Mouse (Mus musculus): ENCODE data around the gene Maz. TPM values are rescaled to one million over a fixed set of nuclear protein-coding genes. Genes with fewer than 3 reads are reported as not detected.

The Maz gene
- polyA plus RNA-seq, 1 experiment: 248 TPM

DNA sequence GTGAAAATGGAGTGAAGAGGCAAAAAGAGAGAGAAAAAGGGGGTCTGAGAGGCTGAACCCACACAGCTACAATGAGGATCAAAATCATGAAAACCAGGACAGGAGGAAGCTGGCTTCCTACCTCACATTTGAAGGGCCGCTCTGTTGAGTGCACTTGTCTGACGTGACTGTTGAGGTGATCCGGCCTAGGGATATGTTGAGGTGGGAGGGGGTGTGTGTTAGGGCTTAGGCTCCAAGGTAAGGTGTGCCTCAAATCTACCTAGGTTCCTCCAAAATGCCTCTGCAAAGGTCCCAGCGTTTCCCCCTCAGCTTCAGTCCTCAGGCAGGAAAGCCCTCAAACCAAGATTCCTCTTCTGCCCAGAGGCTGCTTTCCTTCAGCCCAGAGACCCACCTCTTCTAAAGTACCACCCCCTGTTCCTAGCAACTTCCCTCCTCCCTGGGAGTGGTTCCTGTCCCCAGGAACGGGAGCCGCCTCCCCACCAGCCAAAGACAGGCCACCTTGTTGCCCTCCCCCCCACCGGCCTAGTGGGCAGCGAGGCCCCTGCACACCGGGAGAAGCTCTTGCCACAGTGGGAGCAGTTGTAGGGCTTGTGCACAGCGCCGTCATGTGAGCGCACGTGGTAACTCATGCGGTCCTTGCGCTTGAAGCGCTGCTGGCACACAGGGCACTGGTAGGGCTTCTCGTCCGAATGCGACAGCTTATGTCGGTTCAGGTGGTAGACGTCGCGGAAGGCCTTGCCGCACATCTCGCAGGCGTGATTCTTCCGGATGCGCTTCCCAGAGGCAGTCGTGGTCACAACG, 1.9 kb downstream of the Maz start:
- no peaks in the 10 kb centered on the region for H3K27me3 ChIP-seq (ENCODE audit: control insufficient read depth, insufficient read depth, low read length)
- peak overlapping the region; percentile 42 for H3K27ac ChIP-seq (ENCODE audit: insufficient read depth, low read depth, low read length)
- H3K4me3 ChIP-seq (ENCODE audit: low read depth, low read length): peak overlapping the region; percentile 74
- H3K4me1 ChIP-seq (ENCODE audit: control insufficient read depth, insufficient read depth, insufficient read length, low read length): peaks cover 13% of the 10 kb centered on the region
- 2% methylated on average over 30 of the region's 30 CpGs for WGBS
- TF ChIP-seq POLR2A (IDR thresholded peaks at IDR 0.05; ENCODE audit: low read depth, low read length) (peak; percentile 20; the same call in 1 of the 2 replicates), CTCF (IDR thresholded peaks at IDR 0.05; ENCODE audit: extremely low read depth, insufficient read length, insufficient replicate concordance, low read depth, low read length) (peak; percentile 44; the same call in 1 of the 2 replicates)
- H3K36me3 ChIP-seq (ENCODE audit: control insufficient read depth, insufficient read depth, low read length): peaks cover 22% of the 10 kb centered on the region

DNA sequence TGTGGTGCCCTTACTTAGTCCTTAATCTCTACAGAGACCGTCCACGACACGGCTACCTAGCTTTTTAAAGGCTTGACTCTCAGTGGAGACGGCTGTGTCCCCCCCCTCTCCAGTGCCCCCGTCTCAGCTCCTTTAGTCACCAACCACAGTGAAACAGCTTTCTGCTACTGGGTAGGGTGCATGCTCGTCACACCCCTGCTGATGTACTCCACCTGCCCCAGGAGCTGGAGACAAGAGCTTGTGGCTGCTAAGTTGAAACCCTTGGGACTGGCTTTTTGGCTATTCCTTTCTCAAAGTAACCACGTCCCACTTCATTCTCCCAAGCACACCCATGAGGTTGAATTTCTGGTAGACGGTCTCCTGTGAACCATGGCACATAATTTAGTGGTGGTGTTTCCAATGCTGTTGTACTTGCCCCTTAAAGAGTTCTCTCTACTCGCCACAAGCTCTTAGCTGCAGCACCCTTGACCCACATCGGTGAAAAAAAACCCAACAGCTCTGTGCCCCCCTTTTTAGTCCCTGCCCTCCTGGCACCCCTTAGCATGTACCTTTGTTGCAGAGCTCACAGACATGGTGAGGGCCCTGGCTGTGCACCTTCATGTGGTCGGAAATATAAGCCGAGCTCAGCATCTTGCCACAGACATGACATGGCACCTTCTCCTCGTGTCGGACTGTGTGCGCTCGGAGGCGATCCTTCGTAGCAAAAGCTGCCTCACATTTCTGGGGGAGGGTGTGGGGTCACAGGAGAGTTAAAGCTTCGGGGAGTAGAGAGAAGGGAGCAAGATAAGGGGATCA, 2.7 kb downstream of the Maz start:
- Histone ChIP-seq H3K4me3 (ENCODE audit: low read depth, low read length) (peak overlapping the region; percentile 74), H3K36me3 (ENCODE audit: control insufficient read depth, insufficient read depth, low read length) (peaks cover 22% of the 10 kb centered on the region), H3K27ac (ENCODE audit: insufficient read depth, low read depth, low read length) (no peak overlapping the region), H3K4me1 (ENCODE audit: control insufficient read depth, insufficient read depth, insufficient read length, low read length) (peaks cover 13% of the 10 kb centered on the region), H3K27me3 (ENCODE audit: control insufficient read depth, insufficient read depth, low read length) (no peaks in the 10 kb centered on the region)
- 40% methylated on average over 19 of the region's 19 CpGs for WGBS
- TF ChIP-seq POLR2A (IDR thresholded peaks at IDR 0.05; ENCODE audit: low read depth, low read length): no peak
- no peak for TF ChIP-seq CTCF (IDR thresholded peaks at IDR 0.05; ENCODE audit: extremely low read depth, insufficient read length, insufficient replicate concordance, low read depth, low read length)

DNA sequence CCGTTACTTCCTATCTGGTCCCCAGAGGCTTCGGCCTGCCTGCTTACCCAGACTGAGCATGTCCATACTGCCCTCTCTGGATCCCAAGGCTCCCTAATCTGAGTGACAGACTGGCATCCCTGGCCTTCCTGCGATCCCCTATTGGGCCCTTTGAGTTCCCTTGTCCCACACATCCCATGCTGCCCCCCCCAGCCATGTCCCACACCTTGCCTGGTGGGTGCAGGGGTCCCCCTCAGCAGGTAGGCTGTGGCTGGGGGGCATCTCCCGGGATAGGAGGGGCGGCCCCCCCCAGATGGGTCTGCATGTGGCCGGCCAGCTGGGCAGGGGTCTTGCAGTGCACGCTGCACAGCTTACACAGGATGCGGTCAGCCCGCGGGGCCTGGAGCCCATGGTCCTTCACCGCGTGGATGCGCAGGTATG, 3.6 kb downstream of the Maz start:
- TF ChIP-seq CTCF (IDR thresholded peaks at IDR 0.05; ENCODE audit: extremely low read depth, insufficient read length, insufficient replicate concordance, low read depth, low read length) (no peak), POLR2A (IDR thresholded peaks at IDR 0.05; ENCODE audit: low read depth, low read length) (no peak)
- 83% methylated on average over 13 of the region's 13 CpGs for WGBS
- Histone ChIP-seq H3K27me3 (ENCODE audit: control insufficient read depth, insufficient read depth, low read length) (no peaks in the 10 kb centered on the region), H3K4me1 (ENCODE audit: control insufficient read depth, insufficient read depth, insufficient read length, low read length) (peaks cover 13% of the 10 kb centered on the region), H3K27ac (ENCODE audit: insufficient read depth, low read depth, low read length) (no peak overlapping the region), H3K4me3 (ENCODE audit: low read depth, low read length) (no peak overlapping the region), H3K36me3 (ENCODE audit: control insufficient read depth, insufficient read depth, low read length) (peaks cover 22% of the 10 kb centered on the region)

DNA sequence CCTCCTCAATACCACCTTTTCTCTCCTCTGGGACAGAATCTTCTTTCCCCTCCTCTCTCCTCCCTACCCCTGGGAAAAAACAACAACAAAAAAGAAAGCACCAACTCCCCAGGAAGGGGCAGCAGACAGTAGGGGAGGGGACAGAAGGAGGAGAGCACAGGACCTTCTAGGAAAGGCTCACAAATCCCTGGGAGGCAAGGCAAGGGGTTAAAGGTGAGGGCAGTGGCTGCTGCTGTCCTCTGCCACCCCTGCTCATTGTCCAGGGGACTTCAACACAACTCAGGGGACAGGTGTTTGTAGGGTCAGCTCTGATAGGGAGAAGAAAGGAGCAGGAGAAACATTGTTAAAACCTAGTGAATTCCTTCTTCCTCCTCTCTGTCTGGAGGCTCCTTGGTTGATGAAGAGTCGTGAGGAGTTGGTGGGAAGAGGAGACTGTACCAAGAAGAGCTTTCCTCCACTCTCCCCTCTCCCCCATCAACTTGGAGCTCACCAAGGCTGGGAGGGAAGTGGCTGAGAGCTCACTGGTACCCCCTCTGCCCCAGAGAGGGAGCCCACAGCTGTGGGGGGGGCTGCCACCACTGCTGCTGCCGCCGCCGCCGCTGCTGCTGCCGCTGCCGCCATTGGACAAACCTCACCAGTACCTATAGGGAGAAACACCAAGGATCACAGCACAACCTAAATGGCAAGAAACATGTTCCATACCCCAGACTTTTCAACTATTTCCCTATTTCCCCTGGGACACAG, 4.1 kb downstream of the Maz start:
- Histone ChIP-seq H3K36me3 (ENCODE audit: control insufficient read depth, insufficient read depth, low read length) (peaks cover 22% of the 10 kb centered on the region), H3K27me3 (ENCODE audit: control insufficient read depth, insufficient read depth, low read length) (no peaks in the 10 kb centered on the region), H3K27ac (ENCODE audit: insufficient read depth, low read depth, low read length) (no peak overlapping the region), H3K4me3 (ENCODE audit: low read depth, low read length) (no peak overlapping the region), H3K4me1 (ENCODE audit: control insufficient read depth, insufficient read depth, insufficient read length, low read length) (peaks cover 9% of the 10 kb centered on the region)
- TF ChIP-seq CTCF (IDR thresholded peaks at IDR 0.05; ENCODE audit: extremely low read depth, insufficient read length, insufficient replicate concordance, low read depth, low read length) (no peak), POLR2A (IDR thresholded peaks at IDR 0.05; ENCODE audit: low read depth, low read length) (no peak)
- WGBS: 88% methylated on average over 7 of the region's 7 CpGs

DNA sequence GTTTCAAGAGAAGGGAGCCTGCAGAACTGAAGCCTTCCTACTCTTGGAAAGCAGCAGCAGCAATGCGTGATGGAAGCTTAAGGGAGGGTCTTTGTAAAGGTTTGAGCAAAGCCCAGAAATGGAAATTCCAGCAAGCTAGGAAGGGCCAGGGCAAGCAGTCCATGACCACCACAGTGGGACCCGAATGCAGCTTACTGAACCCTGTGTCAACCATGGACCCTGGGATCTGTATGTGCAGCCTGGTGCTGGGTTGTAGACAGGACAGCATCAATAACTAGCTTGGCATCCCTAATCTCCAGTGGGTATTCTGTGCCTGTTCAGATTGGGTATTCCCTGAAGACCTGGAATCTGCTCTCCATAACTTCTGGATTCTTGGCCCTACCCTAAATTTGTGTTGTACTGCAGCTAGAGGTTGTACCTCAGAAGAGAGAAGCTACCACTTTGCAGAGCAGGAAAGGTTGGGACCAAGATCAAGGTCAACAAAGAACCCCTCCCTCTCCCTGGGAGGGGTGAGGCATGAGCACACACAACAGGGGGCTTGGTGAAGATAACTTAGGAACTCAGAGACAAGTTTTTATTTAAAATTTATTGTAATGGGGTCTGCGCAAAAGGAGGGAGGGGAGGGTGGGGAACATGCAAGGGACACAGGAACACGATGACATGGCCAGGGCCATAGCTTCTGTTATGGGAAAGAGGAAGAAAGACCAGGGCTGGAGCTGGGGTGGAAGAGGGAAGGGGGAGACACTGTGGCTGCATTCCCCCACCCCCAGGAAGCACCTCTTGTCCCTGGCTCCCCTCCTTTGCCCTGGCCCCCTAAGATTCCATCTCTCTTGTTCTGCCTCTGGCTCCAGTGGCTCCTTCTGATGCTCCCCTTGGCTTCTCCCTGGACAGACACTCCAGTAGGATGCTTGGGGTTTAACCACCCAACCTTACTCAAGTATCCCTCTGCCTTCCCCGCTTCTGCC, 5.0 kb downstream of the Maz start:
- Histone ChIP-seq H3K36me3 (ENCODE audit: control insufficient read depth, insufficient read depth, low read length) (peaks cover 22% of the 10 kb centered on the region), H3K27me3 (ENCODE audit: control insufficient read depth, insufficient read depth, low read length) (no peaks in the 10 kb centered on the region), H3K4me1 (ENCODE audit: control insufficient read depth, insufficient read depth, insufficient read length, low read length) (peaks cover 8% of the 10 kb centered on the region), H3K27ac (ENCODE audit: insufficient read depth, low read depth, low read length) (no peak overlapping the region), H3K4me3 (ENCODE audit: low read depth, low read length) (no peak overlapping the region)
- TF ChIP-seq CTCF (IDR thresholded peaks at IDR 0.05; ENCODE audit: extremely low read depth, insufficient read length, insufficient replicate concordance, low read depth, low read length) (no peak), POLR2A (IDR thresholded peaks at IDR 0.05; ENCODE audit: low read depth, low read length) (no peak)
- WGBS: 56% methylated on average over 5 of the region's 5 CpGs

All from small intestine, adult 2 months (tissue).